Mouse (Mus musculus) limb, embryonic 13.5 days (tissue): ENCODE measurements around the gene Podn. TPM values are rescaled to one million over a fixed set of nuclear protein-coding genes. Genes with fewer than 3 reads are reported as not detected.

ENCODE experiments used
- ATAC-seq: fragments of 200-750 bp; cut with Nextera tagmentation; 2 replicates; pipeline ENCODE4 v1.8.0; 2017; ENCODE audit warnings: low read depth, moderate number of reproducible peaks, moderate TSS enrichment; ENCODE audit not compliant: low FRiP score
- H3K27ac ChIP-seq: fragments of 300-500 bp; sonication (generic); 2 replicates; pipeline ENCODE4 v1.5.1; 2015; ENCODE audit warnings: inconsistent platforms, mild to moderate bottlenecking, moderate library complexity
- H3K27me3 ChIP-seq: fragments of 300-500 bp; sonication (generic); 2 replicates; pipeline ENCODE4 v1.6.1; 2015; ENCODE audit warnings: mild to moderate bottlenecking, inconsistent platforms
- H3K36me3 ChIP-seq: fragments of 300-500 bp; sonication (generic); 2 replicates; pipeline ENCODE4 v1.6.1; 2015; ENCODE audit warnings: inconsistent platforms, mild to moderate bottlenecking, moderate library complexity
- H3K4me1 ChIP-seq: fragments of 300-500 bp; sonication (generic); 2 replicates; pipeline ENCODE4 v1.6.1; 2015; ENCODE audit warnings: inconsistent platforms
- H3K4me2 ChIP-seq: fragments of 300-500 bp; sonication (generic); replicated peaks from 2 replicates; pipeline ENCODE4 v1.6.1; 2015; ENCODE audit warnings: inconsistent platforms, mild to moderate bottlenecking, moderate library complexity
- H3K4me3 ChIP-seq: fragments of 300-500 bp; sonication (generic); 2 replicates; pipeline ENCODE4 v1.5.1; 2015; ENCODE audit warnings: moderate library complexity, mild to moderate bottlenecking, inconsistent platforms
- H3K9ac ChIP-seq: fragments of 300-500 bp; sonication (generic); 2 replicates; pipeline ENCODE4 v1.6.1; 2015; ENCODE audit warnings: mild to moderate bottlenecking, inconsistent platforms
- H3K9me3 ChIP-seq: fragments of 300-500 bp; sonication (generic); 2 replicates; pipeline ENCODE4 v1.6.1; 2016; ENCODE audit warnings: inconsistent platforms
- WGBS: fragments of 180-500 bp; shearing (Covaris S2); methylation state at CpG from one replicate; pipeline ENCODE4 v1.1.7; 2015; 5-methylcytosine and 5-hydroxymethylcytosine counted together
- polyA plus RNA-seq: library from polyadenylated mRNA; unstranded; fragments of >200 nt; fragmentation: Nextera tagmentation; extraction: Ambion mirVana; gene quantifications from 2 replicates; pipeline ENCODE4 v1.2.1, GENCODE M21; 2015

The Podn gene
- polyA plus RNA-seq, 1 experiment from 2014 or later = 1.0 TPM

DNA sequence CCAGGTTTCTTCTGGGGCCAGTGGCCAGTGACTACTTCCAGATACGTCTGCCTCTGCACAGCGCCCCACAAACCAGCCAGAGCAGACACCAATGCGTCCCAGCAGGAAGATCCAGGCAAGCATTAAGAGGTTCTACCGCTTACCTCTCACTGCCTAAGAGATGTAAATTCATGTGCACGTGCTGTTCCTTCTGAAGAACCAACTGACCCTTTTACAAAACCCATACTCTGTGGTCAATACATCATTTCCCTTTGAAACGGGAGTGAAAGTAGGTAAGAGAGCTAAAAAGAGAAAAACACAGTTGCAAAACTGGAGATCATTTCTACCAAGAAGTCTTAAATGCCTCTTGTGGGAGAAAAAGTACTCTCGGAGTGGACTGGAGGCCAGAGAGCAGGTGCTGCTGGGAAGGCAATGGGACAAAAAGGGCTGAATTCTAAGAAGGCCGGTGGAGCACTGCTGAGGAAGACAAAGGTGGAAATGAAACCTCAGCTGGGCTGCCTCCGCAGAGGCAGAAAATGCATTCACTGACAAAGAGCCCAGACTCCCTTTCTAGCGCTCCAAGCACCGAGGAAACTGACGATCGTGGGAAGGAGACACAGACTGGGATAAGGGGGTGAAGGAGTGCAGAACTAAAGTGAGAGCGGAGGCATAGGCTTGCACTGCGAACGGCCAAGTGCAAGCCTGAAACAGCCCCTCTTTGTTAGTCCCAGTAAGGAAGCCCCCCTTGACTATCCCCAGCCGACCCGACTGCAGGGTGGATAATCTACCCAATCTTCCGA is 36.5 kb downstream of the Podn start:
- no peak overlapping the region for H3K27ac ChIP-seq
- no peak overlapping the region for H3K4me3 ChIP-seq
- H3K4me1 ChIP-seq = no peaks in the 10 kb centered on the region
- 79% methylated on average over 19 of the region's 19 CpGs for WGBS
- H3K9ac ChIP-seq = no peak overlapping the region
- ATAC-seq = no peak
- H3K36me3 ChIP-seq = peaks cover 68% of the 10 kb centered on the region
- H3K27me3 ChIP-seq = no peaks in the 10 kb centered on the region
- no peaks in the 10 kb centered on the region for H3K9me3 ChIP-seq
- H3K4me2 ChIP-seq = no peak overlapping the region

- 82% methylated on average over 10 of the region's 10 CpGs for WGBS
- no peak overlapping the region for H3K4me3 ChIP-seq
- H3K27me3 ChIP-seq = no peaks in the 10 kb centered on the region
- ATAC-seq = no peak
- H3K4me1 ChIP-seq = no peaks in the 10 kb centered on the region
- H3K9me3 ChIP-seq = no peaks in the 10 kb centered on the region
- peaks cover 77% of the 10 kb centered on the region for H3K36me3 ChIP-seq
- no peak overlapping the region for H3K27ac ChIP-seq
- H3K9ac ChIP-seq = no peak overlapping the region
- H3K4me2 ChIP-seq = no peak overlapping the region
Measured at GRCm38 (mm10) chr4:108058166-108058565, 38.1 kb downstream of the Podn start.

GRCm38 (mm10) chr4:108057247-108057646 is 39.0 kb downstream of the Podn start:
- Histone ChIP-seq H3K4me1 (no peaks in the 10 kb centered on the region), H3K4me2 (no peak overlapping the region), H3K4me3 (no peak overlapping the region), H3K27ac (no peak overlapping the region), H3K9me3 (no peaks in the 10 kb centered on the region), H3K27me3 (no peaks in the 10 kb centered on the region), H3K36me3 (peaks cover 76% of the 10 kb centered on the region), H3K9ac (no peak overlapping the region)
- 86% methylated on average over 2 of the region's 2 CpGs for WGBS
- no peak for ATAC-seq

DNA sequence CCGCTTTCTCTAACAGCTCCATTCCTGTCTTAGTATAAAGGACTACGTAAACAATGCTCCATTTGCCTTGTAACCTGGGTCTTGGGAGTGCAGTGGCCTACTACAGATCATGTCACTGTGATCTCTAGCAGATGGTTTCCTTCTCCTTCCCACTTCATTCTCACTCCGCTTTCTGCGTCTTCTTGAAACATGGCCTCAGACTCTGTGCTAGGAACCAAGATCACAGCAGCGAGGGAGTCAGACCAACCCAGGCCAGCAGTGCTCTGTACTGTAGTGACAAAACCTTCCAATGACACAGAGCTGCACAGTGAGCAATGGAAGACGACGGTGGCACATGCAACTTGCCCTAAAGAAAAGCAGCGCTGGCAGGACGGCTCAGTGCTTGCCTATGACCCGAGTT is 40.4 kb downstream of the Podn start:
- no peak overlapping the region for H3K4me2 ChIP-seq
- no peaks in the 10 kb centered on the region for H3K9me3 ChIP-seq
- no peak overlapping the region for H3K27ac ChIP-seq
- peaks cover 81% of the 10 kb centered on the region for H3K36me3 ChIP-seq
- H3K4me3 ChIP-seq = no peak overlapping the region
- WGBS = 93% methylated on average over 10 of the region's 10 CpGs
- no peak overlapping the region for H3K9ac ChIP-seq
- H3K27me3 ChIP-seq = no peaks in the 10 kb centered on the region
- H3K4me1 ChIP-seq = no peaks in the 10 kb centered on the region
- no peak for ATAC-seq

- Histone ChIP-seq H3K4me3 (no peak overlapping the region), H3K9me3 (no peaks in the 10 kb centered on the region), H3K9ac (no peak overlapping the region), H3K27me3 (no peaks in the 10 kb centered on the region), H3K4me1 (no peaks in the 10 kb centered on the region), H3K4me2 (no peak overlapping the region), H3K36me3 (peaks cover 85% of the 10 kb centered on the region), H3K27ac (no peak overlapping the region)
- no peak for ATAC-seq
- WGBS = 88% methylated on average over 8 of the region's 8 CpGs
Measured at GRCm38 (mm10) chr4:108052673-108053072, 43.6 kb downstream of the Podn start.

DNA sequence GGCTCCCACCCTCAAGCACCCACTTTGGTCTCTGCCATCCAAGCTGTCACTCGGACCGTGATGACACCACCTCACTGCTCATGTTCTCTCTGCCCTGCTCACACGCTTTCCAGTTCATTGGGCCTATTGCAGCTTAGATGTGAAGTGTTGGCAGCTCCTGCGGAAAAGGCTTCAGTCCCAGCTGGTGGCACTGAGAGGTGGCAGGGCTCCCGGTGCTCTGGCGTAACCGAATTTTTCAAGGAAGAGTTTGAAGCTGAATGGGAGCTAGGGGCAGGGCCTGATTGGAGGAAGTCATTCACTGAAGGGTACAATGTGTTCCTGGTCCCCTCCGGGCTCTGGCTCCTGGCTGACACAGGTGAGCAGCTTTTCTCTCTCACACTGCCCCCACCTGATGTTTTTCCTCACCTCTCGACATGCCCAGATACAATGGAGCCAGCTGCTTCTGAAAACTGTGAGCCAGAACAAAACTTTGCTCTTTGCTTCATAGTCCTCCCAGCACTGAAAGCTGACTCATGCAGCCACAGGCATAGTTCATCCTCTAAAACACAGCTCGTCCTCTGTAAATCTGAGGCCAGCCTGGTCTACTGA is 44.5 kb downstream of the Podn start:
- Histone ChIP-seq H3K9ac (no peak overlapping the region), H3K4me1 (no peaks in the 10 kb centered on the region), H3K9me3 (no peaks in the 10 kb centered on the region), H3K4me3 (no peak overlapping the region), H3K4me2 (no peak overlapping the region), H3K36me3 (peaks cover 89% of the 10 kb centered on the region), H3K27ac (no peak overlapping the region), H3K27me3 (no peaks in the 10 kb centered on the region)
- WGBS = 89% methylated on average over 10 of the region's 10 CpGs
- ATAC-seq = no peak

GRCm38 (mm10) chr4:108046136-108046535 is 50.1 kb downstream of the Podn start:
- no peaks in the 10 kb centered on the region for H3K9me3 ChIP-seq
- no peak overlapping the region for H3K9ac ChIP-seq
- WGBS = 72% methylated on average over 8 of the region's 8 CpGs
- peak overlapping the region; percentile 79 for H3K27ac ChIP-seq
- no peak overlapping the region for H3K4me2 ChIP-seq
- H3K36me3 ChIP-seq = peaks cover 57% of the 10 kb centered on the region
- no peak for ATAC-seq
- peaks cover 18% of the 10 kb centered on the region for H3K4me1 ChIP-seq
- H3K27me3 ChIP-seq = no peaks in the 10 kb centered on the region
- no peak overlapping the region for H3K4me3 ChIP-seq

- Histone ChIP-seq H3K4me1 (peaks cover 18% of the 10 kb centered on the region), H3K9ac (no peak overlapping the region), H3K4me2 (no peak overlapping the region), H3K27ac (peak overlapping the region; percentile 79), H3K9me3 (no peaks in the 10 kb centered on the region), H3K36me3 (peaks cover 50% of the 10 kb centered on the region), H3K27me3 (no peaks in the 10 kb centered on the region), H3K4me3 (no peak overlapping the region)
- peak; percentile 87 for ATAC-seq
- WGBS = 38% methylated on average over 19 of the region's 19 CpGs
Measured at GRCm38 (mm10) chr4:108045136-108046107, 50.8 kb downstream of the Podn start.

DNA sequence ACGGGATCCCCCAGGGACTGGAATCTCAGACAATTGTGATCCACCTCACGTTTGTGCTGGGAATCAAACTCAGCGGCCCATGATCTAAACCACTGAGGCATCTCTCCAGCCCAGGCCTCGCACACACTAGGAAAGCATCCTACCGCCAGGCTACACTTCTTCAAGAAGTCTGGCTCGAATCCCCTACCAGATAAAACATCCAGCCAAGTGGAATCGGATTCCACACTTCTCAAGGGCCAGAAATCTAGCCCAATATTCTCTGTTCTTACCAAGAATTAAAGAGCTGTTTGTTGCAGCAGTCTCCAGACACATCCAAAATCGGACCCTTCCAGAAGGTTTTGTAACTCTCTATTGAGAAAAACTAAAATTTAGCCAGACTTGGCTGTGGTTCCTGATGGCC is 59.2 kb downstream of the Podn start:
- 79% methylated on average over 8 of the region's 8 CpGs for WGBS
- Histone ChIP-seq H3K4me3 (no peak overlapping the region), H3K9ac (no peak overlapping the region), H3K36me3 (peaks cover 4% of the 10 kb centered on the region), H3K4me1 (peaks cover 9% of the 10 kb centered on the region), H3K27me3 (peaks cover 19% of the 10 kb centered on the region), H3K4me2 (no peak overlapping the region), H3K27ac (no peak overlapping the region), H3K9me3 (no peaks in the 10 kb centered on the region)
- ATAC-seq = no peak

DNA sequence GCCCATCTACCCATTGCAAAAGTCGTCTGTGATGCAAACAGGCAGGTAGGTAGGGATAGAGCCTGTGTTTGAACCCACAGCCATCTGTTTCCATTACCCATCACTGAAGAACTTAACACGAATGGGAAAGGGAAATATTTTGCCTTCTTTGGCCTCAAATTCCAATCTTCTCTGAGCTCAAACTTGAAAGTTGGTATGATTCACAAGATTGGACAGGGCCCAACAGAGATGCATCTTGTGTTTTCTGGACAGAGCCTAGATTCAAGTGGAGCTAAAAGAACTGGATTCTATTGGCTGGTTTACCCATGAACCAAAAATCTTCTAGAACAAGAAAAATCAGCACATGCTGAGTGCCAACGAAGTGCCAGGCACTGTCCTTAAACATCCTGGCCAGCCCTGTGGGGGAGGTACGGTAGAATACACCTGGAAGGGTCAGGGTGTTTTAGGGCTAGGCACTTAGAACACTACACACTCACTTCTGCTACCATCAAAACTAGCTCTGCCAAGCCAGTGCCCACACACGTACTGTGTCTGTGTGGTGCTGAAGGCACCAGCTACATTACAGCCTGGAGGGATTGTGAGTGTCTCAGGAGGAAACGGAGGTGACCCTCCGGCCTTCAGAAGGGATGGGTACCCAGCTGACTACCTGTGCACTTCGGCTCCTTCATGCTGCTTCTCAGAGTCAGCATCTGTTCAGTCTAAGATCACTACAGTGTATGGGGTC is 63.0 kb downstream of the Podn start:
- H3K27me3 ChIP-seq = peaks cover 43% of the 10 kb centered on the region
- no peak overlapping the region for H3K27ac ChIP-seq
- peaks cover 21% of the 10 kb centered on the region for H3K4me1 ChIP-seq
- H3K9me3 ChIP-seq = no peaks in the 10 kb centered on the region
- no peak overlapping the region for H3K9ac ChIP-seq
- WGBS = 78% methylated on average over 8 of the region's 8 CpGs
- H3K4me3 ChIP-seq = no peak overlapping the region
- no peak for ATAC-seq
- no peak overlapping the region for H3K4me2 ChIP-seq
- H3K36me3 ChIP-seq = no peaks in the 10 kb centered on the region

- peak overlapping the region; percentile 98 for H3K4me2 ChIP-seq
- peak overlapping the region; percentile 71 for H3K4me3 ChIP-seq
- peaks cover 43% of the 10 kb centered on the region for H3K27me3 ChIP-seq
- H3K9me3 ChIP-seq = no peaks in the 10 kb centered on the region
- H3K9ac ChIP-seq = peak overlapping the region; percentile 74
- no peaks in the 10 kb centered on the region for H3K36me3 ChIP-seq
- H3K4me1 ChIP-seq = peaks cover 21% of the 10 kb centered on the region
- ATAC-seq = no peak
- 23% methylated on average over 11 of the region's 11 CpGs for WGBS
- H3K27ac ChIP-seq = no peak overlapping the region
Measured at GRCm38 (mm10) chr4:108032352-108032849, 63.8 kb downstream of the Podn start.
